Mouse (Mus musculus) urinary bladder, postnatal 14 days (tissue): ENCODE measurements around the gene 1700028K03Rik.

Source experiments
- DNase-seq: peaks from one replicate; pipeline ENCODE4 v3.0.0; 2021; ENCODE audit warnings: low spot score

The 1700028K03Rik gene

DNA sequence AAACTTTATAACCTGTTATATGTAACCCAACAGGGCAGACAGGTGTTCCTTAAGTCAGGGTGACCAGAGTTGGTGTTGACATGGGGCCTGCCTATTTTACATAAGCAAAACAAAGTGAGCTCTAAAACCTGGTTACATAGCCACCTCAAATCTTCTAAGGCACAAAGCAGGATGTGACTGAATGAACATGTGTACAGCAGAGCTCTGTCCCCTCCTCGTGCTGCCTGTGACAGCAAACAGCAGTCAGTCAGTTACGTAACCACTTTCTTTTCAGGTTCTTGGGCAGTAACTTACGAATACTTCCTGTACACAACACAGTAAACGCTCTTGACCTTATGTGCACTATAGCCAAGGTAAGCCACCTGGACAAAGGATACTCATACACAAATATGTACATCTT, 11.4 kb downstream of the 1700028K03Rik start:
- no peak for DNase-seq

DNA sequence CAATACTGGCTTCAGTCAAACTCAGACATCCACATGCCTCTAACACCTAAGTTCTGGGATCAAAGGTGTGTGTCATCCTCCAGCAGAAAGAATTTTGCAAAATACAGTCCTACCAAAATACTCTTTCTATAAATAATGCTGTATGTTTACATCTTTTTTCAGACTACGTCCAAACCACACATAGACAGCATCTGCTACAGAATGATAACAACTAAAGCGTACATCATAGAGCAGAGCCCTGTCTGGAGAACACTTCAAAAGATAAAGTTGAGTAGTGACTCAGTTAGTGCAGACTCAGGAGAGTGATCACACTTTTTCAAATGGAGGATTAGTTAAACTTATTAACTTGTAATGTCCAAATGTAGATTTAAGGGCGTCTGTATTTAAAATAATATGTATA, 13.4 kb downstream of the 1700028K03Rik start:
- DNase-seq, result no peak

DNA sequence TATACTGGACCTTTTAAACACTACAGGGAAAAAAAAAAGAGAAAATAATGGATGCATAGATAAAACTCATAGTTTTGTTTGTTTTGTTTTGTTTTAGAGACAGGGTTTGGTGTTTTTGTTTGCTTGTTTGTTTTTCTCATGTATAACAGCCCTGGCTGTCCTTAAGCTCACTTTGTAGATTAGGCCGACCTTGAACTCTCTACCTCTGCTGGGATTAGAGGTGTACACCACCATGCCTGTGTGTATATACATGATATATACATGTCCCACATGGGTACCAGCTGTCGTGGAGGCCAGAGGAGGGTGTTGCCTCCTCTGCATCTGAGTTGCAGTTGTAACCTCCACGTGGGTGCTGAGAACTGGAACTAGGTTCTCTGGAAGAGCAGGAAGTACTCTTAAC, 13.9 kb downstream of the 1700028K03Rik start:
- DNase-seq, result no peak

DNA sequence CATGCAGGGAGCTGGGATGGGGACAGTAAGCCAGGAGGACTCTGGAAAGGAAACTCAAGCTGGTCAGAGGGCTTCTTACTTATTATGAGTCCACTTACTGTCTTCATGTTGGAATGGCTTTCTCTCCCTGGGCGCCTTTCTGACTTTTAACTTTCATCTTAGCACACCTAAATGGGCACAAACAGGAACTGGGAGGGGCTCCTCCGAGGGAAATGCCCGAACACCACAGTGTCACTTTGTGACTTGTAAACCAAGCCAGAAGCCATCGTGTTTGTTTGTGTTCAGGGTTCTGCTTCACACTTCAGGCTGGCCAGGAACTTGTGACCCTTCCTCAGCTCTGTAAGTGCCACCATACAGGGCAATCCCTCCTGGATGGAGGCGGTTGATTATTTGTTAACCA, 19.8 kb downstream of the 1700028K03Rik start:
- DNase-seq, result no peak

DNA sequence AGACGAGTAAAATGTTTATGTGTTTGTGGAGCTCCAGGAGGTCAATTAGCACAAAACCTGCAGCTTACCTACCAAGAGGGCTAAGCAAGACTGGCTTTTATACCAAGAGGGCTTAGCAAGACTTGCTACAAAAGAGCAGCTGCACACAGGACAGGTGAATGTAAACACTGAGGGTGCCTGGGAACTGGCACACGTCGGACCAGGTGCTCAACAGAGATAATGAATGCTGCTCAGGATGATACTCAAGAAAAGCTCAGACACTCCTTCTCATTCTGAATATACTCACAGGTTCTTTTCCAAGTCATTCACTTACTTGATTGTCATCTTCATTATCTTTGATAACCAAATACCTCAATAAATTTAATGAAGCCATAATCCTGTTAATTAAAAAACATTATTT, 22.5 kb downstream of the 1700028K03Rik start:
- no peak for DNase-seq

DNA sequence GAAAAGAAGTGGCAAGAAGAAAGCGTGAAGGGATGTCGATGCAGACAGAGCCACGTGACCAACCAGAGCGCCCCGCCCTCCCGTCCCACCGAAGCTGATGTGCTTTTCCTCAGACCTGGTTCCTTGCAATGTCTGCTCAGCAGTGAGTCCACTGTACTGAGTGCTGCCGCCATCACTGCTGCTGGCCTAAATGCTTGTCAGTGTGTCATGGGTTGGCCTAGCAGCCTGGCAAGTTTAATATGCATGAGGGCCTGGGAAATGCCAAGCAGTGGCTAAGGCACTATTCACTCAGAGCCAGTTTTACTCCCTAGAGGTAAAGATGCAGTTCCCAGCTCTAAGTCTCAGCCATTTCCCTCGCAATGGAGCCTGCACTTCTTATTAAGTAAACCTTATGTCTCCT, 34.6 kb downstream of the 1700028K03Rik start:
- no peak for DNase-seq

DNA sequence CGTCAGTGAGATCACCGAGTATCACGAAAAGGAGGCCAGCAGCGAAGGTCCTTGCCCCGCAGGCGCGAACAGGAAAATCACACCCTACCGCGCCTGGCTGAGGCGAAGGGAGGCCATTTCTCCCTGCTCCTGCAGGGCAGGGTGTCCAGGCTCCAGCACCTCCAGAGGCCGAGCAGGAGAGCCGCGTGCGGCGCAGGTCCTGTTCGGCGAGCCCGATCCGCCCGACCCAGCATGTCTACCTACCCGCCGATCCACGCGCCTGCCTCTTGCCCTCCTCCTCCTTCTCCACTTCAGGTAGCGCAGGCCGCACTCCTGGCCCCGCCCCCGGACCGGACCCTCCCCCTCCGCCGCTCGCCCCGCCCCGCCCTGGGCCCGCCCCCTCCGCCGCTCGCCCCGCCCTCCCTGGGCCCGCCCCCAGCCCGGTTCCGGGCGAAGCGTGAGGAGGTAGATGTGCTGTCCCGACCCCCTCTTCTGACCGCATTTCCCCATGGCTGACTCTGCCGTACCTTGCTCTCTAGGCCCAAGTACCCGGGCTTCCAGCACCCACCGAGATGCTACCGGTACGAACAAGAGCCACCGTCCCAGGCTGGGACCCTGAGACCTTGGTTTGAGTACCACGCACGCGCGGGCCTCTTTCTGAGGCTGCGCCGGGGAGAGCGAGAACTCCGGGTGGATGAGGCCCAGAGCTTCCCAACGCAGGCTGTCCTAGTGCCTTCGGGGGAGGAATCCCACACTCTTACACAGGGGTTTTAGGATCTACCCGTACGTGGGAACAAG, 63.0 kb downstream of the 1700028K03Rik start, which contains the start of the genes Rpap2 and Glmn:
TSS of gene Rpap2 (plus strand) at position 73 of the 777 bp plus-strand sequence.
TSS of gene Glmn (minus strand) at position 588 of the 777 bp plus-strand sequence.
- DNase-seq, result peak; percentile 87

DNA sequence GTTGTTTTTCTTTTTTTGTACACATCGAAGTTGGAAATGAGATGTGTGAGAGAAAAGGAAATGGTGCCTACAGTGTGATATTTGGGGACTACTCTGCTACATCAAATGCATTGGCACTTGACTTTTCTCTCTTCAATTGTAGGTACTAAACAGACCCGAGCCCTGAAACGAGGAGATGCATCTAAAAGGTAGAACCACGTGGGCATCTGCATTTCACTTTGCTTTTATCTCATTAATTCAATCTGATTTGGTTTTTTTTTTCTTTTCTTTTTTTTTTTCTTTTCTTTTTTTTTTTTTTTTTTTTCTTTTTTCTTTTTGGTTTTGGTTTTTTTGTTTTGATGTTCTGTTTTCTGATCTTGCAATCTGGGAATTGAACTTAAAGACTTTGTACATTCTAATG, 63.9 kb downstream of the 1700028K03Rik start:
- no peak for DNase-seq
